Mouse (Mus musculus) left cerebral cortex, adult 18-20 months (tissue): ENCODE measurements around the gene Lrguk. TPM values are rescaled to one million over a fixed set of nuclear protein-coding genes. Genes with fewer than 3 reads are reported as not detected.
A peak's percentile ranks its signal among the peaks of the same experiment; 100 is the strongest.

Source experiments
- DNase-seq, 2 experiments: peaks; one replicate each; pipeline ENCODE4 v3.0.0; 2021 to 2022; ENCODE audit warnings: low spot score in 2 of 2, mixed read lengths in 1 of 2
- total RNA-seq, 2 experiments: library from RNA; stranded (reverse); gene quantifications; 2 replicates each; pipeline ENCODE4 v1.2.3; 2021

Gene Lrguk
- total RNA-seq, 2 experiments from 2014 or later: 2.0 to 2.2 TPM

GRCm38 (mm10) chr6:34173251-34173650, 144.0 kb downstream of the Lrguk start:
- DNase-seq: no peak

- DNase-seq: no peak
Measured at GRCm38 (mm10) chr6:34174715-34175114, 145.5 kb downstream of the Lrguk start.

GRCm38 (mm10) chr6:34176111-34176863, 147.0 kb downstream of the Lrguk start:
- DNase-seq: no peak

DNA sequence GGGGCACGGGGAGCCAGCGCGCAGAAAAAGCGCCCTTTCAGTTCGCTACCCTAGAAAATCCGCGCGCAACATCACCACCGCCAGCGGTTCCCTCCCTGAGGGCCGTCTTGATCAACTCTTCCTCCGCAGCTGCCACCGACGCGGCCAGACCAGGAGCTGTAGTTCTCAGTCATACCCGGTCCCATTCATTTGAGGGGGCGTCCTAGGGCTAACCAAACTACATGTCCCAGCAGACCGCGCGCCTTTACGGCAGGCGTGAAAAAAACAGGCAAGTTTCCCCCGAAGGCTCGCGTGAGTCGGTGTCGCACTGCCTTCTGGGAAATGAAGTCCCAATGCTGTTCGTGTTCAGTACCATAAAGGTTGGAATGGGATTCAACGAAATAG, 147.6 kb downstream of the Lrguk start, which contains the start of gene Slc35b4:
Slc35b4 (minus strand) TSS at position 248 of the 384 bp plus-strand sequence.
- peak; percentile 94 to 95 for DNase-seq

DNA sequence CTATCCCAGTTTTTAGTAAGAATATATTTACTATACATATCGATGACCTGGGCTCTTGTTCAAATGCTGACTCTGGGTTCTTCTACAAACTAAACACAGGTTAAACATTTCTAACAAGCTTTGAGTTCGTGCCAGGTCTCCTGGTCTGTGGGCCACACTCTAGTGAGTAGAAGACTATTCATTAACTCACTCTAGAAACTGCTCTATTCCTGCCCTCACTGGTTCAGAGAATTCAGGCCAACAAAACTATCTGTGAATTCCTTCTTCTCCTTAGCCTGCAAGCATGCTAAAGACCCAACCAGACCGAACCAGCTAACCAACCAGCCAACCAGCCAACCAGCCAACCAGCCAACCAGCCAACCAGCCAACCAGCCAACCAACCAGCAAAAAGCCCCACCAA, 149.8 kb downstream of the Lrguk start:
- DNase-seq: no peak

DNA sequence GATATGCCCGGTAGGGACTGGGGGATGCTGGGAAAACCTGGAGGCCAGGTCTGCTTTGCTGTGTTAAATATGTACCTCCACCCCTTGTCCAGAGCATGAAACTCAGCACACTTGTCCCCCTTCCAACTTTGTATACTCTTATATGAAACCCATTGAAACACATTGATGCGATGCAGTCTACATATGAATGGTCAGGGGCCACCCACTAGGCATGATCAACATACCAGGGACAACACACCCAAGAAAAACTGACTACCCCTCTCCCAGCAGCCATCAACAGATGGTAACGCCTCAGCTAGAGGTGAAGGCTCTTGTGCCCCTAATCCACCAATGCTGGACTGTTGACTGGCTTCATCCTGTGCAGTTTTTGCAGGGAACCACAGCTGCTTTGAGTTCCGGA, 150.7 kb downstream of the Lrguk start:
- DNase-seq: no peak

DNA sequence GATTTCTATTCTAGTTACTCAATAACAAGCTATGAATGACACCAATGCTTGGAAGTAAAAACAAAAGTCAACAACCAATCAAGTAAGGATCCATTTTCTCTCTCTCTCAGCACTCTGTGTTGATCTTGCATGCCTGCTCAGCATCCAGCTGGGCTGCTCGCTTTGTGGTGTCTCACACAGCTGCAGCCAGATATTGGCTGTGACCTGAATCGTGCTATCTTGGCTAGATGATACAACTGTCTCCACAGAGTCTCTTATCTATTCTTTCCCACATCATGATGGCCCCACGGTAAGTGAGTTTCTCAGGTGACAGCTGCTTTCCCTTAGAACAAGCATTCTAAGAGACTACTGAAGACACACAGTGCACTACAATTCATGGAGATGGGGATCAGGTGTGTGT, 152.7 kb downstream of the Lrguk start:
- DNase-seq: no peak

DNA sequence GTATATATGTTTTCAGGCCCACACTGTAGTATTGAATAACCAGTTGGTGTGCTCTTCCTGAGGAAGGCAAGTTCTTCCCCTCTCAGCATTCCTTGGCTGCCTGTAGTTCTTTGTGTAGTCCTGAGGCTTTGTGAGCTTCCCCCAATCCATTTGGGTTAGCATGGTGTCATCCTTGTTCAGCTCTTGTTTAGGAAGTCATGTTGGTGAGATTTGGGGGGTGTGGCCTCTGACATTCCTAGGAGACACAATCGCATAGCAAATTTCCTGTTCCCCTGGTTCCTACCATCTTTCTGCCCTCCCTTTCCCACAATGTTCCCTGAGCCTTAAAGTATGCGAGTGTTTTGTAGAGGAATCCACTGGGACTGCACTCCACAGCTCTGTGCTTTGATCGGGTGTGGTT, 154.1 kb downstream of the Lrguk start:
- DNase-seq: no peak

Other genes starting within 250 kb of the Lrguk start
- 10 to 100 TPM; 67.9 to 71.3 TPM for gene Slc35b4, start 147.7 kb downstream of the Lrguk start, total RNA-seq